Mouse (Mus musculus): ENCODE measurements around the gene Accs. TPM values are rescaled to one million over a fixed set of nuclear protein-coding genes. Genes with fewer than 3 reads are reported as not detected.

Gene Accs
- total RNA-seq, 2 experiments from 2014 or later: 11.2 to 12.2 TPM

DNA sequence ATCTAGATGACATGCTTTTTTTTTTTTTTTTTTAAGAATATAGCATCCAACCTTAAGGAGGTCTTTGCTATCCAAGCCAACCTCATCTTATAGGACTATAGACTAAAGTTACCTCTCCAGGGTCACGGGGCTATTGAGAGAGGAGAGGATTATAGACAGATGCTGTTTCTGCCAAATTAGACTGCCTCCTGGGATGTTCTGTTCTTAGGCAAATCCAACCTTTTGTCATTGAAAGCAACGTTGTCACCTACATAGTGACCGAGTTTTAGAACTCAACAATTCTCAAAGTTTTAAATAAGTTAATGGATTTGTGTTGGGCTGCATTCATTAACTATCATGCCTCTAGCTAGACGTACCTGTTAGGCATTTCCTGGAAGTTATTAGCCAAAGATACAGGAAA, 13.5 kb upstream of the Accs start:
- no peak for DNase-seq (ENCODE audit: low spot score in 2 of 2)

DNA sequence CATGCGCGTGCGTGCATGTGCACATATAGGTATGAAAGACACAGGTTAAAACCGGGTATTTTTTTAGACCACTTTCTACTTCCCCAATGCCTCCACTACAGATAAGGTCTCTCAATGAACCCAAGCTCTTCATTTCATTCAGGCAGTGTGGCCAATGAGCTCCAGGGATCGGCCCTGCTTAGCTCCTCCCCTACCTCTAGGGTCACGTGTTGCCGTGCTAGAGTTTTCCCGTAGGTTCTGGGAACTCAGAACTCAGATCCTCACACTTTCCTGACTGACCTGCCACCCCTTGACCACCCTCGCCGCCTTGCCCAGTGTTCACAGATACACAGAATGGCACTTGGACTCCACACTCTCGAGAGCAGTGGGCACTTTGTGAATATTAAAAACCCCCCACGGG, 9.1 kb upstream of the Accs start:
- no peak for DNase-seq (ENCODE audit: low spot score in 2 of 2)

DNA sequence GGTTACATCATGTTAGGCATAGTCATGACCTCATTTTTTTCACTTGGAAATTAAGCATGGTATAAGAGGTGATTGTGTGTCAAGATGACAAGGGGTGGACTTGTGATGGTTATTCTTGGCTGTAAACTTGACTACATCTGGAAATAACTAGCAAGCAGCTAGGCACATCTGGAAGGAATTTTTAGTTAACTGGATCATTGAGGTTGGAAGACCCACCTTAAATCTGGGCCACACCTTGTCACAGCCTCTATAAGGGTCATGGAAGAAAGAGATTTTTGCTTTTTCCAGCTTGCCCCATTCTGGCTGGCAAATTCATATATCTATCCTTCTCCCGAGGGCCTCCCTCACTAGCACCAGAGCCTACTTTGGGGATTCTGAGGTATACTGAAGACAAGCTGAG, 1.6 kb upstream of the Accs start:
- no peak for DNase-seq (ENCODE audit: low spot score in 2 of 2)

DNA sequence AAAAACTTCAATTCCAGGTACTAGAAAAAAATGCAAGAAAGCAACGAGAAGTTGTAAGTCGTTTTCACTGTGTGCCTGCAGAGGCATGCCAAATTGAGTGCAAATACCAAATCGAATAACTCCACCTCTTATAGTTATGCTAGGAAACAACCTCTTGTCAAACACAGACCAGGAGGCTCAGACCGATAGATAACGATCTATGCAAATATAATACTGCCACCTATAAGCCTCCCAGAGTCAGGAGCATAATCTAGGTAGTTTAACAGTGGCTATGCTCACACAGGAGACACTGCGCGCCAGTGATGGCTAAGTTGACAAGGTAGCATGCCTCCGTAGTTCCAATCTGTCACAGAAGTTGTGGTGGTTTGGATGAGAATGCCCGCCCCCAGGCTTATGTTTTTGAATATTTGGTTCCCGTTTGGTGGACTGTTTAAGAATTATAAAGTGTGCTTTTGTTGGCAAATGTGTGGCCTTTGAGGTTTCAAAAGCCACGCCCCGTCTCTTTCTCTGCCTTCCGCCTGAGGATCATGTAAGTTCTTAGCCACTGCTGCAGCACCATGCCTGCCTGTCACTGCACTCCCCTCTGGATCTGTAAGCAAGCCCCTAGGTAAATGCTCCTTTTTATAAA, 688 bp upstream of the Accs start:
- no peak for DNase-seq (ENCODE audit: low spot score in 2 of 2)

DNA sequence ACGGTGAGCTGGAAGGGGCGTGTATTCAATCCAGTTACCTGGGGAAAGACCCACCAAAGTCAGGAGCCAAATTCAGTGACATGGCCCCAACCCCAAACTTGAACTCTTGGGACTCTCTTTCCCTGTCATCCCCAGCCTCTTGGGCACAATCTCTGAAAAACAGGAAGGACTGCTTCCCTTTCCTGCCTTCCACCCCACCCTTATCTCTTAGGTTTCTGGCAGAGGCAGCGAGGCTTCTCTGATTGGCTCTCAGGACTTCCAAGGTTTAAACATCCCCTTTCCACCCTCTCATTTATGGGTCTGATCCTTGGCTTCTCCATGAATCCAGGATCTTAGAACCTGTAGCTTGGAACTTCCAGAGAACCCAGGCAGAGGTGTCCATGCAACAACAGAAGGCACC, 8.4 kb downstream of the Accs start:
- no peak for DNase-seq (ENCODE audit: low spot score in 2 of 2)

DNA sequence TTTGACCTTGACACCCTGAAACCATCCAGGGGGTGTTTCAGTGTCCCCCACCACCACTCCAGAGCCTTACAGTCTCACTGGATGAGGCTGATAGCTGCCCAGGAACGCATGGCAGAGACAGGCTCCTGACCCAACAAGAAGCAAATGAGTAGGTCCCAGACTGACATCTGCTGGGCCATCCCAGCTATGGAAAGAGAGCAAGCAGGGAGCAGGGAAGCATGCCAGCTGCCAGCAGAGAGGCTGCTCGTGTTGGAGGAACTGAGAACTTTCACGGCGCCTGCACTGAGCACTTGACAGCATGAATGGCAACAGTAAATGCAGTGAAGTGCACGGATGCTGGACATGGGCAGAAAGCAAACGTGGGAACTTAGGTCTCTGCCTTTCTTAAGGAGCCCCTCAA, 9.6 kb downstream of the Accs start:
- no peak for DNase-seq (ENCODE audit: low spot score in 2 of 2)

DNA sequence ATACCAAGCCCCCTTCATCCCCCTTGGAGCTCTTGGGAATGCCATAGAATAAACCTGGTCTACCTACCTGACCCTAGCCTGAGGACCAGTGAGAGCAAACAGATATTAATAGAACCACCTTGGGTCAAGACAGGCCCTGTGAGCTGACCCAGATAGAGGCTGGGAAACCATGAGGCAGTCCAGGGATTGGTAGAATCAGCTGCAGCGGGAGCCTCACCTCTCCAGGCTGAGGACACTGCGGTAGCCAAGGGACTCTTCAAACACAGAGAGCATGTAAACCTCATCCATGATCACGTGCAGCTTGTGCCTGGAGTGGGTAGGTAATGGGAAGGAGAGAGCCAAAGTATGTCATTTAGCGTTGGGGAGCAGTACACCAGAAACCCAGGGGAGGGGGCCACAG, 10.8 kb downstream of the Accs start:
- DNase-seq (ENCODE audit: low spot score in 2 of 2): no peak

- DNase-seq (ENCODE audit: low spot score in 2 of 2): no peak
Observed at GRCm38 (mm10) chr2:93836232-93836785, 13.4 kb downstream of the Accs start.

- no peak for DNase-seq (ENCODE audit: low spot score in 2 of 2)
Observed at GRCm38 (mm10) chr2:93835596-93835995, 14.1 kb downstream of the Accs start.

- DNase-seq (ENCODE audit: low spot score in 2 of 2): peak in 1 of 2 experiments; percentile 70
Observed at GRCm38 (mm10) chr2:93823519-93823918, 26.2 kb downstream of the Accs start.

- DNase-seq (ENCODE audit: low spot score in 2 of 2): peak; percentile 87 to 90
Observed at GRCm38 (mm10) chr2:93822045-93822749, 27.5 kb downstream of the Accs start, which contains the start of gene Ext2. Gene Ext2 (minus strand): TSS chr2:93822568.

DNA sequence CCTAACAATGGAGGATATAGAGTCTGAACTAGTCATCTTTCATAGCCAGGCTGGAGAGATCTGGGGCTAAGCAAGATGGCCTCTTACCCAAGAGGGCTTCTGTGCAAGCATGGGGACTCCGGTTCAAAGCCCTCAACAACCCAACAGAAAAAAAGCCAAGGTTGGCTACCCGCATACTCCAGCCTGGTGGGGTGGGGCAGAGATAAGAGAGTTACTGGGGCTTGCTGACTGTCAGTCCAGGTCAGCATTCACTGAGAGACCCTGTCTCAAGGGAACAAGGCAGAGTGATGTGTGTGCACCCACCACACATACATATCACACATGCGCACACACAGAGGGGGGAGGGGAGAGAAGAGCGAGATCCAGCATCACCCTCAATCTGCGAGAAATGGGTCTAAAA, 32.0 kb downstream of the Accs start:
- DNase-seq (ENCODE audit: low spot score in 2 of 2): no peak

- no peak for DNase-seq (ENCODE audit: low spot score in 2 of 2)
Observed at GRCm38 (mm10) chr2:93813343-93813742, 36.4 kb downstream of the Accs start.

- DNase-seq (ENCODE audit: low spot score in 2 of 2): peak in 1 of 2 experiments; percentile 65
Observed at GRCm38 (mm10) chr2:93811812-93812211, 37.9 kb downstream of the Accs start.

DNA sequence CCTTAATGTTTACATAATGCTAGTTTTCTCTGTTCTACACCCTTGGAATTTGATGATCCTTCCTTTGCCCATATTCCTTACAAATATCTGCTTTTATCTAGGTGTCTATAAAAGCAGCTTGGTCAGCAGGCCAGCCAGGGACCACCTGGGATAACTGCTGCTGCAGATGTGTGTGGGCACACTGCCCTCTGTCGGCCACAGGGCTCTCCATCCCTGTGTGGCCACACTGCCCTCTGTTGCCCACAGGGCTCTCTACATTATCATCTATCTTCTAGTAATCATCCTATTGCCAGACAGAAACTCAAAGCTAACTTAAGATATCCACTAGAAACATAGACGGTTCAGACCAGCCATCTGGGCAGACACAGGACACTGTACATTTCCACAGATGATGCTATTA, 39.8 kb downstream of the Accs start:
- DNase-seq (ENCODE audit: low spot score in 2 of 2): no peak

GRCm38 (mm10) chr2:93808071-93808470, 41.7 kb downstream of the Accs start:
- no peak for DNase-seq (ENCODE audit: low spot score in 2 of 2)

- DNase-seq (ENCODE audit: low spot score in 2 of 2): no peak
Observed at GRCm38 (mm10) chr2:93807440-93807839, 42.3 kb downstream of the Accs start.

- DNase-seq (ENCODE audit: low spot score in 2 of 2): no peak
Observed at GRCm38 (mm10) chr2:93806487-93807201, 43.1 kb downstream of the Accs start.

- DNase-seq (ENCODE audit: low spot score in 2 of 2): no peak
Observed at GRCm38 (mm10) chr2:93805523-93805922, 44.2 kb downstream of the Accs start.

- no peak for DNase-seq (ENCODE audit: low spot score in 2 of 2)
Observed at GRCm38 (mm10) chr2:93805066-93805465, 44.7 kb downstream of the Accs start.

- no peak for DNase-seq (ENCODE audit: low spot score in 2 of 2)
Observed at GRCm38 (mm10) chr2:93802947-93803346, 46.8 kb downstream of the Accs start.

DNA sequence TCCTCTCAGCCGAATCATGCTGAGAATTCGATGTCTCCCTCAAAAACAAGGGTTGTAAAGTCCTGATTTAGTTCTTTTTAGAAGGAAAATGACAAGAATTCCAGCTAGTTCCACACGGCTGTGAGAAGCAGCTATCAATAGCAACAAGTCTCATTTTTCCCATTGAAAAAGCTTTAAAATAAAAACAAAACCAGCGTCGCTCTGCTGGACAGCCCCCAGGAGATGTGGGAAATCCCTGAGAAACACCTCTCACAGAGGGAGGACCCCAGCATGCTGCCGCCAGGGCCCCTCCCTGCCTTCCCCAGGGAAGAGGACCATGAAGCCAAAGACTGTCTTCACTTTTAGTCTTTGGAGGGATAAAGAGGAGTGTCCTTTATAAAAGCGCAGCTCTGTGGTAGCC, 48.6 kb downstream of the Accs start:
- no peak for DNase-seq (ENCODE audit: low spot score in 2 of 2)

Data from gastrocnemius, postnatal 4 days (tissue).